Mouse (Mus musculus) spleen, postnatal 10 days (tissue): ENCODE measurements around the gene Zfp777.

Experiments
- DNase-seq, 2 experiments: peaks; one replicate each; pipeline ENCODE4 v3.0.0; 2021 to 2022; ENCODE audit warnings: low spot score in 2 of 2

Zfp777 gene

DNA sequence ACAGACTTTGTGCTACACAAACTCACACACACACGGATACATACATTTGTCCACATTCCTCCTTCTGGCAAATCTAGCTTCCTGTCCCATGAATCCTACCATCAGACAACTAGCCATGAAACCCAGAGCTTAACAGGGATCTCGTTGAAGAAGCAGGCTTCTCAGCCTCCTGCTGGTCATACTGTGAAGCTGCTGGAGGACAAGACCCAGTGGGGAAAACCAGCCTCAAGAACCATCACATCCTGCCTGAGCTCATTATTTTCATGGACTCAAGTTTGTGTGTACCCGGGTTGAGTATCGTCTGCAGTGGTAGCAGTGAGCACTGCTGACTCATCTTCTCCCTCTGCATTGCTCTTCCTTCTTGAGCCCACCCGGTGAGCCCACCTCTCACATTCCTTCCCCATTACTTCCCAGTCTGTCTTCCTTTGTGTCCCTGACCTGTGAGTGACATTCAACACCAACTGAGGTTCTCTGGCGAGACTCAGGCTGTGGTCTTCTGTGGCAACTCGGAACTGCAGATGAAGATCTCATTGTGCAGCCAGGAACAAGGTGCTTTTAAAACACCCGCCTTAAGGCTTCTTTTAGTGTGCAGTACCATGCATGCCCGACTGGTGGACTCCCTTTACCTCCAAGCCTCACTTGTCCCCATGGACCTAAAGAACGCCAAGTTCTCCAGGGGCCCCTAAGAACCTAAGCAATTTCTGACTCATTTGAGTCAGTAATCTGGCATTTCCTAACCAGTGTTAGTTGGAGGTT lies 22.6 kb downstream of the Zfp777 start:
- no peak for DNase-seq

- no peak for DNase-seq
These were observed 23.7 kb downstream of the Zfp777 start for GRCm38 (mm10) chr6:48024994-48025345.

GRCm38 (mm10) chr6:48024330-48024993 lies 24.2 kb downstream of the Zfp777 start:
- DNase-seq: no peak

- DNase-seq: no peak
These were observed 26.0 kb downstream of the Zfp777 start for GRCm38 (mm10) chr6:48022672-48023071.

- DNase-seq: no peak
These were observed 27.0 kb downstream of the Zfp777 start for GRCm38 (mm10) chr6:48021678-48022077.

GRCm38 (mm10) chr6:48020006-48020405 lies 28.7 kb downstream of the Zfp777 start:
- no peak for DNase-seq

DNA sequence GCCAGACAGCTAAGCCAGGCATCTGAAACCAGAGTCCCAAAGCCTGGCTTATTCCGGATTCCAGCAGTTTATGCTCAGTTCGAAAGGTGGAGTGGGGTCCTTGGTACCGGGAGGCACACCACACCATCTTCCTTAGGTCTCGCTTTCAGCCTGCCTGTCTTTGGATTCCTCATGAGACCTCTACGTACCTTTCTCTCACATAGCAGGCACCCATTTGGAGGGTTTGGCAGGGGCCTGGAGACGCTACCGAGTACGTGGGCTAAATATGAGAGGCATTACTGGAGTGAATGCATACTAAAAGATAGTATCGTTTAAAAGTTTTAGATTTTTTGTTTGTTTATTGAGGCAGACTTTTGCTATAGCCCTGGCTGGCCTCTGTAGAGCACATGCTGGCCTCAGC lies 31.9 kb downstream of the Zfp777 start:
- DNase-seq: no peak

- DNase-seq: peak; percentile 39 to 76
These were observed 32.6 kb downstream of the Zfp777 start for GRCm38 (mm10) chr6:48016090-48016521.

- no peak for DNase-seq
These were observed 38.0 kb downstream of the Zfp777 start for GRCm38 (mm10) chr6:48010727-48011126.

GRCm38 (mm10) chr6:47995661-47996060 lies 53.0 kb downstream of the Zfp777 start:
- DNase-seq: no peak

DNA sequence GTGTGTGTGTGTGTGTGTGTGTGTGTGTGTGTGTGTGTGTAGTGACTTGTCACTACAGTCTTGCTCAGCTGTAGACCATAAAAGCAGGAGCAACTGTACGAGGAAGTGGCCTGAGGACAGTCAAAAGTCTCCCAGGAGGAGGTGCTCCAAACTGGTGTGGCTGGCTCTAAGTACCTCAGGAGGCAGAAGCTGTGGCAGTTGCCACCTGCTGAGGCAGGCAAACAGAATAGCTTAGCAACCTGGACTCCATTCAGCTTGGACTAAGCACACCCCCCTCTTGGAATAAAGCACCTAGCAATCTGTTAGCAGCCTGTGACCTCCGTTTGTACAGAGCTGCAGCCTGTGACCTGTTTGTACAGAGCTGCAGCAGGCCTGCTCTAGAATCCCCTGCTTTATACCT lies 64.8 kb downstream of the Zfp777 start:
- DNase-seq: no peak

DNA sequence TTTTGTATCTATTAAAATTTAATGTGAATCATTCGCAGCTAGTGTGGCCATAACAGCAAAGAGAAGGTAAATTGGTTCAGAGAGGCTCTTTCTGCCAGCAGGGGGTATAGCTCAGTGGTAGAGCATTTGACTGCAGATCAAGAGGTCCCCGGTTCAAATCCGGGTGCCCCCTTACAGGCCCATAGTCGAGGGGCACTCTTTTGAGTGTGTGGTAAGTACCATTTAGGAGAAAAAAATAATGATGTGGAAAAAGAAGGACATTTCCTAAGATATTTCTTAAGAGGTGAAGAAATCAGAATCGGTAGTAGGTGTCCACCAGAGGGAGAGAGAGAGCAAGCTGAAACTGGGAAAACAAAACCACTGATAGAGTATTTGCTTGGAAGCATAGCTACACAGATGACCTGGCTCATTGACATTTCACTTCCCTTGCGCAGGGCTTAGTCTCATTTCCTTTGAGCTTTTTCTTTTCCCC lies 69.8 kb downstream of the Zfp777 start:
- DNase-seq: peak; percentile 50 to 70

GRCm38 (mm10) chr6:47974599-47974998 lies 74.1 kb downstream of the Zfp777 start:
- DNase-seq: peak in 1 of 2 experiments; percentile 27
